Mouse (Mus musculus) neural tube, embryonic 14.5 days (tissue): ENCODE measurements at regions not wholly inside any gene's neighbourhood (a gene's known extent, or its start where the extent isn't known, plus 50 kb on each side); places are given as distances from the start of the nearest gene placed in this dataset.

Source experiments
- ATAC-seq: fragments of 200-750 bp; cut with Nextera tagmentation; 2 replicates; pipeline ENCODE4 v1.8.0; 2017; ENCODE audit warnings: low read depth, mild to moderate bottlenecking, moderate TSS enrichment, moderate library complexity
- H3K27ac ChIP-seq: fragments of 300-500 bp; sonication (generic); 2 replicates; pipeline ENCODE4 v1.5.1; 2014; ENCODE audit warnings: low read depth, mild to moderate bottlenecking, control low read depth, low read length, moderate library complexity, mixed read lengths
- H3K27me3 ChIP-seq: fragments of 300-500 bp; sonication (generic); 2 replicates; pipeline ENCODE4 v1.6.1; 2014; ENCODE audit warnings: low read length; ENCODE audit not compliant: control insufficient read depth, insufficient read depth
- H3K36me3 ChIP-seq: fragments of 300-500 bp; sonication (generic); 2 replicates; pipeline ENCODE4 v1.6.1; 2014; ENCODE audit warnings: low read length, mixed read lengths; ENCODE audit not compliant: control insufficient read depth, insufficient read depth
- H3K4me1 ChIP-seq: fragments of 300-500 bp; sonication (generic); 2 replicates; pipeline ENCODE4 v1.6.1; 2014; ENCODE audit warnings: low read length; ENCODE audit not compliant: control insufficient read depth, insufficient read depth
- H3K4me2 ChIP-seq: fragments of 300-500 bp; sonication (generic); 2 replicates; pipeline ENCODE4 v1.6.1; 2014; ENCODE audit warnings: mild to moderate bottlenecking, low read depth, low read length, control low read depth
- H3K4me3 ChIP-seq: fragments of 300-500 bp; sonication (generic); 2 replicates; pipeline ENCODE4 v1.5.1; 2014; ENCODE audit warnings: low read depth, low read length, control low read depth, mixed read lengths
- H3K9ac ChIP-seq: fragments of 300-500 bp; sonication (generic); replicated peaks from 2 replicates; pipeline ENCODE4 v1.6.1; 2014; ENCODE audit warnings: low read depth, mild to moderate bottlenecking, control low read depth, low read length, mixed read lengths
- H3K9me3 ChIP-seq: fragments of 300-500 bp; sonication (generic); 2 replicates; pipeline ENCODE4 v1.6.1; 2016; ENCODE audit warnings: low read length; ENCODE audit not compliant: control insufficient read depth
- WGBS: fragments of 180-500 bp; shearing (Covaris S2); extraction: QIAGEN DNeasy Blood & Tissue Kit; methylation state at CpG from one replicate; pipeline ENCODE4 v1.1.7; 2014; 5-methylcytosine and 5-hydroxymethylcytosine counted together

- H3K4me3 ChIP-seq, result no peak overlapping the region
- no peaks in the 10 kb centered on the region for H3K9me3 ChIP-seq
- H3K9ac ChIP-seq, result no peak overlapping the region
- H3K4me2 ChIP-seq, result no peak overlapping the region
- no peaks in the 10 kb centered on the region for H3K27me3 ChIP-seq
- no peak overlapping the region for H3K27ac ChIP-seq
- no peaks in the 10 kb centered on the region for H3K4me1 ChIP-seq
- no peak for ATAC-seq
- no peaks in the 10 kb centered on the region for H3K36me3 ChIP-seq
- WGBS, result 89% methylated on average over 3 of the region's 3 CpGs
Observed at GRCm38 (mm10) chr5:64472008-64472407, 315.9 kb downstream of the Tbc1d1 start.

- Histone ChIP-seq H3K36me3 (no peaks in the 10 kb centered on the region), H3K9ac (no peak overlapping the region), H3K4me2 (no peak overlapping the region), H3K9me3 (no peaks in the 10 kb centered on the region), H3K27me3 (no peaks in the 10 kb centered on the region), H3K4me1 (no peaks in the 10 kb centered on the region), H3K4me3 (no peak overlapping the region), H3K27ac (no peak overlapping the region)
- WGBS, result 86% methylated on average over 10 of the region's 10 CpGs
- ATAC-seq, result no peak
Observed at GRCm38 (mm10) chr5:64472415-64472814, 316.3 kb downstream of the Tbc1d1 start.

GRCm38 (mm10) chr5:64474868-64475267 lies 318.8 kb downstream of the Tbc1d1 start:
- H3K4me2 ChIP-seq, result no peak overlapping the region
- H3K9me3 ChIP-seq, result no peaks in the 10 kb centered on the region
- H3K27me3 ChIP-seq, result no peaks in the 10 kb centered on the region
- no peak overlapping the region for H3K27ac ChIP-seq
- no peaks in the 10 kb centered on the region for H3K4me1 ChIP-seq
- H3K9ac ChIP-seq, result no peak overlapping the region
- no peak for ATAC-seq
- 91% methylated on average over 1 of the region's 1 CpGs for WGBS
- no peak overlapping the region for H3K4me3 ChIP-seq
- no peaks in the 10 kb centered on the region for H3K36me3 ChIP-seq

- Histone ChIP-seq H3K4me1 (no peaks in the 10 kb centered on the region), H3K9ac (no peak overlapping the region), H3K27ac (no peak overlapping the region), H3K4me2 (no peak overlapping the region), H3K9me3 (no peaks in the 10 kb centered on the region), H3K4me3 (no peak overlapping the region), H3K27me3 (no peaks in the 10 kb centered on the region), H3K36me3 (no peaks in the 10 kb centered on the region)
- no peak for ATAC-seq
- 59% methylated on average over 8 of the region's 8 CpGs for WGBS
Observed at GRCm38 (mm10) chr5:64475736-64476519, 319.8 kb downstream of the Tbc1d1 start.

GRCm38 (mm10) chr5:64476641-64477369 lies 320.7 kb downstream of the Tbc1d1 start:
- no peak overlapping the region for H3K9ac ChIP-seq
- WGBS, result 31% methylated on average over 11 of the region's 11 CpGs
- H3K27me3 ChIP-seq, result no peaks in the 10 kb centered on the region
- H3K36me3 ChIP-seq, result no peaks in the 10 kb centered on the region
- H3K9me3 ChIP-seq, result no peaks in the 10 kb centered on the region
- H3K4me1 ChIP-seq, result no peaks in the 10 kb centered on the region
- H3K4me3 ChIP-seq, result no peak overlapping the region
- H3K27ac ChIP-seq, result no peak overlapping the region
- no peak for ATAC-seq
- no peak overlapping the region for H3K4me2 ChIP-seq

GRCm38 (mm10) chr5:64478143-64478542 lies 322.0 kb downstream of the Tbc1d1 start:
- Histone ChIP-seq H3K9me3 (no peaks in the 10 kb centered on the region), H3K4me3 (no peak overlapping the region), H3K27me3 (no peaks in the 10 kb centered on the region), H3K27ac (no peak overlapping the region), H3K9ac (no peak overlapping the region), H3K4me1 (no peaks in the 10 kb centered on the region), H3K36me3 (no peaks in the 10 kb centered on the region), H3K4me2 (no peak overlapping the region)
- WGBS, result 89% methylated on average over 13 of the region's 13 CpGs
- no peak for ATAC-seq

GRCm38 (mm10) chr5:64478599-64479214 lies 322.6 kb downstream of the Tbc1d1 start:
- Histone ChIP-seq H3K4me2 (no peak overlapping the region), H3K9me3 (no peaks in the 10 kb centered on the region), H3K4me1 (no peaks in the 10 kb centered on the region), H3K36me3 (no peaks in the 10 kb centered on the region), H3K9ac (no peak overlapping the region), H3K27ac (no peak overlapping the region), H3K4me3 (no peak overlapping the region), H3K27me3 (no peaks in the 10 kb centered on the region)
- 77% methylated on average over 10 of the region's 10 CpGs for WGBS
- ATAC-seq, result no peak

- H3K9me3 ChIP-seq, result no peaks in the 10 kb centered on the region
- H3K27ac ChIP-seq, result no peak overlapping the region
- H3K4me2 ChIP-seq, result no peak overlapping the region
- 74% methylated on average over 8 of the region's 8 CpGs for WGBS
- H3K4me1 ChIP-seq, result no peaks in the 10 kb centered on the region
- no peak overlapping the region for H3K9ac ChIP-seq
- H3K36me3 ChIP-seq, result no peaks in the 10 kb centered on the region
- no peak overlapping the region for H3K4me3 ChIP-seq
- ATAC-seq, result no peak
- H3K27me3 ChIP-seq, result no peaks in the 10 kb centered on the region
Observed at GRCm38 (mm10) chr5:64479315-64479714, 323.2 kb downstream of the Tbc1d1 start.

GRCm38 (mm10) chr5:64485043-64485442 lies 318.1 kb upstream of the Klf3 start:
- no peak overlapping the region for H3K9ac ChIP-seq
- no peaks in the 10 kb centered on the region for H3K27me3 ChIP-seq
- H3K9me3 ChIP-seq, result no peaks in the 10 kb centered on the region
- 0 out of 2 replicates have a peak, but pooled peaks cover 1% of the 10 kb centered on the region for H3K4me1 ChIP-seq
- WGBS, result 94% methylated on average over 3 of the region's 3 CpGs
- no peak overlapping the region for H3K27ac ChIP-seq
- H3K36me3 ChIP-seq, result no peaks in the 10 kb centered on the region
- no peak overlapping the region for H3K4me2 ChIP-seq
- H3K4me3 ChIP-seq, result no peak overlapping the region
- no peak for ATAC-seq
